Mouse (Mus musculus) CH12.LX (cell line): Measurements from ENCODE around the gene Cfap97d1. TPM values are rescaled to one million over a fixed set of nuclear protein-coding genes. Genes with fewer than 3 reads are reported as not detected.

Experiments used
- DNase-seq: peaks from one replicate; pipeline ENCODE4 v3.0.0-alpha.2; 2013; ENCODE audit errors: extremely low read depth
- H3K27ac ChIP-seq: 2 replicates; pipeline ENCODE4 v1.5.1; 2012; ENCODE audit warnings: low read depth, mild to moderate bottlenecking, control low read depth, moderate library complexity; ENCODE audit not compliant: insufficient read depth
- H3K27me3 ChIP-seq: replicated peaks from 2 replicates; pipeline ENCODE3; 2012; ENCODE audit warnings: inconsistent platforms
- H3K36me3 ChIP-seq, 2 experiments: replicated peaks in 1 of 2; 2 replicates each; pipeline versions ENCODE3 to v1.6.1; 2012; ENCODE audit warnings: inconsistent platforms in 1 of 2, low read length in 1 of 2, mild to moderate bottlenecking in 1 of 2, mixed read lengths in 1 of 2, moderate library complexity in 1 of 2; ENCODE audit not compliant: control insufficient read depth in 1 of 2, insufficient read depth in 1 of 2
- H3K4me1 ChIP-seq, 2 experiments: 2 replicates each; pipeline ENCODE4 v1.6.1; 2012; ENCODE audit warnings: inconsistent platforms in 1 of 2, moderate library complexity in 1 of 2; ENCODE audit not compliant: insufficient read depth in 2 of 2, control insufficient read depth in 1 of 2
- H3K4me2 ChIP-seq: 2 replicates; pipeline ENCODE4 v1.6.1; 2012; ENCODE audit warnings: low read depth, mild to moderate bottlenecking, control low read depth; ENCODE audit not compliant: poor library complexity, insufficient read depth, severe bottlenecking
- H3K4me3 ChIP-seq, 3 experiments: fragments of 150-350 bp in 1 of 3; sonication (generic) in 1 of 3; replicated peaks in 1 of 3; 2 replicates each; pipeline versions ENCODE3 to v1.5.1; 2011 to 2012; ENCODE audit warnings: low read depth in 2 of 3, low read length in 2 of 3, mild to moderate bottlenecking in 2 of 3, moderate library complexity in 2 of 3, control low read depth in 1 of 3, improper control_type of control experiment in 1 of 3, inconsistent platforms in 1 of 3, mixed read lengths in 1 of 3; ENCODE audit not compliant: poor library complexity in 1 of 3
- H3K79me2 ChIP-seq: replicated peaks from 2 replicates; pipeline ENCODE4 v1.6.1; 2012; ENCODE audit warnings: mild to moderate bottlenecking, moderate library complexity; ENCODE audit not compliant: control insufficient read depth, poor library complexity, insufficient read depth, severe bottlenecking; ENCODE audit errors: extremely low read depth
- H3K9ac ChIP-seq: 2 replicates; pipeline ENCODE4 v1.6.1; 2012; ENCODE audit warnings: low read depth, mild to moderate bottlenecking, control low read depth, moderate library complexity; ENCODE audit not compliant: insufficient read depth
- H3K9me3 ChIP-seq: replicated peaks from 2 replicates; pipeline ENCODE3; 2012; ENCODE audit warnings: low read length, inconsistent platforms, mixed read lengths
- EP300 ChIP-seq: IDR thresholded peaks from 2 replicates; pipeline ENCODE4 v1.6.1; 2011; ENCODE audit warnings: low read length, improper control_type of control experiment
- KAT2A ChIP-seq: IDR thresholded peaks from 2 replicates; pipeline ENCODE4 v1.6.1; 2012; ENCODE audit warnings: low read length, improper control_type of control experiment, inconsistent platforms; ENCODE audit not compliant: insufficient replicate concordance
- MAX ChIP-seq: IDR thresholded peaks from 2 replicates; pipeline ENCODE4 v1.6.1; 2011; ENCODE audit warnings: low read length, improper control_type of control experiment
- MAZ ChIP-seq: IDR thresholded peaks from 2 replicates; pipeline ENCODE4 v1.6.1; 2012; ENCODE audit warnings: low read depth, mild to moderate bottlenecking, inconsistent platforms, low read length, improper control_type of control experiment, moderate library complexity
- MYC ChIP-seq: IDR thresholded peaks from 2 replicates; pipeline ENCODE4 v1.6.1; 2011; ENCODE audit warnings: low read depth, mild to moderate bottlenecking, improper control_type of control experiment, low read length
- NELFE ChIP-seq: IDR thresholded peaks from 2 replicates; pipeline ENCODE4 v1.6.1; 2011; ENCODE audit warnings: low read depth, low read length, improper control_type of control experiment
- NRF1 ChIP-seq: IDR thresholded peaks from 2 replicates; pipeline ENCODE4 v1.6.1; 2014; ENCODE audit warnings: low read depth, mild to moderate bottlenecking, inconsistent platforms, low read length, improper control_type of control experiment, moderate library complexity
- PAX5 ChIP-seq: IDR thresholded peaks from 2 replicates; pipeline ENCODE4 v1.6.1; 2012; ENCODE audit warnings: low read length, inconsistent platforms, mixed read lengths
- RCOR1 ChIP-seq: conservative IDR thresholded peaks from 2 replicates; pipeline ENCODE4 v1.6.1; 2012; ENCODE audit warnings: low read depth, mild to moderate bottlenecking, inconsistent platforms, low read length, improper control_type of control experiment
- USF1 ChIP-seq: IDR thresholded peaks from 2 replicates; pipeline ENCODE4 v1.6.1; 2014; ENCODE audit warnings: low read depth, mild to moderate bottlenecking, inconsistent platforms, low read length, improper control_type of control experiment
- ZMIZ1 ChIP-seq: IDR thresholded peaks from 2 replicates; pipeline ENCODE4 v1.6.1; 2012; ENCODE audit warnings: low read depth, mild to moderate bottlenecking, inconsistent platforms, low read length, improper control_type of control experiment
- dilution Hi-C: fragments of 300-500 bp; cut with MboI; formaldehyde crosslinking; loops from 2 replicates; pipeline ENCODE4 v1.14.3; 2020; ENCODE audit warnings: low sequenced_read_pairs; ENCODE audit not compliant: extremely low pct_unique_long_range_greater_than_20kb, extremely low pct_ligation_motif_present
- in situ Hi-C: fragments of 300-500 bp; cut with MboI; formaldehyde crosslinking; loops from 3 replicates; pipeline ENCODE4 v1.14.3; 2019; ENCODE audit warnings: low sequenced_read_pairs, low pct_ligation_motif_present, low pct_unique_long_range_greater_than_20kb, mixed read lengths
- polyA plus RNA-seq: library from polyadenylated mRNA; unstranded; fragments of >175 nt; gene quantifications from 2 replicates; pipeline ENCODE4 v1.2.1, GENCODE M21; 2012; ENCODE audit warnings: low read depth; ENCODE audit not compliant: insufficient read length
- total RNA-seq, 2 experiments: library from RNA; depleted of rRNA; stranded (reverse); fragments of 300-350 nt in 1 of 2; fragments of >200 nt in 1 of 2; gene quantifications; 2 replicates each; pipeline ENCODE4 v1.2.3; 2012 to 2014

Cfap97d1 gene
- total and polyA plus RNA-seq, 3 experiments = not detected

DNA sequence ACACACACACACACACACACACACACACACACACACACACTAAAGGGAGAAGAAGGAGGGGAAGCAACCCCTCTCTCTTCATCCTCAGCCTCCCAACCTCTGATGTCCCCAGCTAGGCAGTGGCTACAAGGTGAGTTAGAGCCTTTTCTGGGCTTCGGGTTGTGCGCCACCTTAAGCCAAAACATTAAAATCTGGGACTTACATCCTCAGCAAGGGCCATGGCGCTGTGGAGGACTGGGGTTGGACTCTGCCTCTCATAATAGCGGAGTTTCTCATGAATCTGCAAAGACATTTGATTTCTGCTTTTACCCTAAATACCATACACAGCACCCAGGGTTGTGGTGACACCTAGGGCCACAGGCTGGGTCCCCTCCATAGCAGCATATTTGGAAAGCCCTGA, 40.8 kb downstream of the Cfap97d1 start:
- H3K79me2 ChIP-seq = no peaks in the 10 kb centered on the region
- no peaks in the 10 kb centered on the region for H3K36me3 ChIP-seq
- H3K9me3 ChIP-seq = no peaks in the 10 kb centered on the region
- DNase-seq = no peak
- no peak overlapping the region for H3K4me2 ChIP-seq
- no peak overlapping the region for H3K9ac ChIP-seq
- no peak overlapping the region for H3K27ac ChIP-seq
- TF ChIP-seq RCOR1 (no peak), NRF1 (no peak), MAZ (no peak), KAT2A (no peak), ZMIZ1 (no peak), EP300 (no peak), PAX5 (no peak), NELFE (no peak)
- no peak overlapping the region for H3K4me3 ChIP-seq
- in situ Hi-C loops = no loop called here
- H3K4me1 ChIP-seq = peaks cover 0 to 2% of the 10 kb centered on the region in 2 experiments; a peak in 2 of 4 replicates
- dilution Hi-C loops = no loop called here
- peaks cover 85% of the 10 kb centered on the region for H3K27me3 ChIP-seq

DNA sequence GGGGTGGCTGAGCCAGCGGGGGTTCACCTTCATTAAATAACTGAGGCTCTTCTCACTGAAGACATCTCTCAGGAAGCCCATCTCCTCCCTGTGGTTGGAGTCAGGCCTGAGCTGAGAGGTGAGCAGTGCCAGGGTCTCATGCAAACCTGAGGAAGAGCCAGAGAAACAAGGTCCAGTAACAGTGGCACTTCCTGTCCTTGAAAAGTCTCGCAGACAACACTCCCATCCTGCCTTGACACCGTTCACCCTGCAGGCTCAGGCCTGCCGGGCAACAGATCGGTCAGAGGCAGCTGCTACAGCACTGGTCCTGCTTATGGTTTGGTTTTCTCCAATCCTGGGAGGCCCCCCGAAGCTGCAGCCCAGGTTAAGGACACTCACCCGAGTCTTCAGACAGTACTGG, 41.3 kb downstream of the Cfap97d1 start:
- Histone ChIP-seq H3K9me3 (no peaks in the 10 kb centered on the region), H3K4me1 (peaks cover 0 to 2% of the 10 kb centered on the region in 2 experiments; a peak in 2 of 4 replicates), H3K27ac (no peak overlapping the region), H3K79me2 (no peaks in the 10 kb centered on the region), H3K4me3 (no peak overlapping the region), H3K9ac (no peak overlapping the region), H3K36me3 (no peaks in the 10 kb centered on the region), H3K4me2 (no peak overlapping the region), H3K27me3 (peaks cover 85% of the 10 kb centered on the region)
- in situ Hi-C loops (no loop called here), dilution Hi-C loops (no loop called here)
- no peak for TF ChIP-seq RCOR1
- no peak for DNase-seq

DNA sequence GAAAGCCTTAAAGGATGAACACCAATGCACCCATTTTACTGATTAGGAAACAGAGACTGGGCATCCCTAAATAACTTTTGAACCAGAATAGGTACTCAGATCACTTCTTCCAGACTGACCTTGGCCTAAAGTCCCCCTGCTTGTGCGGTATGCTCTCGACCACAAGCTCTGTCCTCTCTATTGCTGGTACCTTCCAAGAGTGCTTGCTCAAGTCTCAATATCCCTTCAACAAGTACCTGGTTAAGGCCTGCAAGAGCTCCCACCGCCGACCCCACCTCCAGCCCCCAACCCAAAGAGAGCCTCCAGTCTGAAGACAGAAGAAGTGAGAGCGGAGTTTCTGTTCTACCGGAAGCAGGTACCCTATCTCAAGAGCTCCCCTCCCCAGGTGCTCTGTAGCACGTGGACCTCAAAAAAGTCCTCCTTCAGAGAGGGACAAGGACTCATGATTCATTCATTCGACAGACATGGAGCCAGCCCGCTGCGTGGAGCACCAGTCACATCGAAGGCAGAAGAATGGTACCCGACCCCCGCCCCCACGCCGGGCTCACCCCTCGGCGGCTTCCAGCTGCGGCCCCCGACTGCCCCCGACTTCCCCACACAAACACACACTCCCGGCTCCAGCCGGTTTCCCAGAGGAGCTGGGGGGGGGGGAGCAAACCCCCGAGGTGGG, 42.0 kb downstream of the Cfap97d1 start:
- Histone ChIP-seq H3K9me3 (no peaks in the 10 kb centered on the region), H3K4me2 (peak overlapping the region; percentile 81), H3K4me3 (peak overlapping the region in 1 of 3 experiments; percentile 58), H3K27ac (no peak overlapping the region), H3K79me2 (no peaks in the 10 kb centered on the region), H3K9ac (peak overlapping the region; percentile 4; the same call in 1 of the 2 replicates), H3K36me3 (no peaks in the 10 kb centered on the region), H3K27me3 (peaks cover 84% of the 10 kb centered on the region), H3K4me1 (peaks cover 0 to 2% of the 10 kb centered on the region in 2 experiments; a peak in 2 of 4 replicates)
- in situ Hi-C loops = no loop called here
- TF ChIP-seq MYC (peak; percentile 52), MAX (peak; percentile 43; the same call in 1 of the 2 replicates), USF1 (no peak)
- no peak for DNase-seq
- dilution Hi-C loops = no loop called here
